Mouse (Mus musculus): ENCODE results near the gene Gdf9. TPM values are rescaled to one million over a fixed set of nuclear protein-coding genes. Genes with fewer than 3 reads are reported as not detected.
"Not testable (repeated sequence)": the region's sequence is repeated elsewhere in the genome, so short reads cannot be mapped to it uniquely, and the experiment has no call there.

The Gdf9 gene
- polyA plus RNA-seq (2016; fragmentation: Nextera tagmentation; extraction: Ambion mirVana) = 1.1 and 2.0 TPM in 2 replicates

DNA sequence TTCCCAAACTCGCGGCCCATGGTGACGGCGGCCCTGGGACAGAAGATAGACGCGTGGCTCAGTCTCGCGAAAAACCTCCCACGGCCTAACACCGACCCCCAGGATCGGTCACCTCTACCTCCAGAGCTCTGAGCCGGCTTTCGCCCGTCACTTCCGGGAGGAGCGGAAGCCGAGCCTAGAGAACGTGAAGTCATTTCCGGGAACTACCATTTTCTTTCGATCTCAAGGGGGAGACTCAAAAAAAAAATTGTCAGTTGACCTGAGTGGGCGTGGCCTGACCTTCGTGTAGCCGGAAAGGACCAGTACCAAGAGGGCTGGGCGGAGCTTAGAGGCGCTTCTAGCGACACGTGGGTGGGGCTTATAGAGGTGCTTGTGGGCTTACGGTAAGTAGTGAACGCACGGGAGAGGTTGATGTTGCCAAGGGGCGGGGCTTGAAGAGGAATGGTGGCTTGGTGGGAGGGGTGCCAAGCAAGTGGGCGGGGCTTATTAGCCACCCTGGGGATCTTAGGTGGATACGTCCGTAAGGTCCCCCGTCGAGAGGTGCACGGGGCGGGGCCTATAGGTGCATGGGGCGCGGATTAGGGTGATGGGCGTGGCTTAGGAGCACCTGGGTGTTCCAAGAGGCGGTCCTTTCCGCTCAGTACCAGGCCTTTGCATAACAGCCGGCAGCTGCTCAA, at the start of gene Gdf9, which contains the start of gene Uqcrq:
Gene Gdf9, plus strand, starts transcription at position 354 of the 677 bp plus-strand sequence.
Gene Uqcrq, minus strand, starts transcription at position 162 of the 677 bp plus-strand sequence.
- Histone ChIP-seq H3K27ac (peak within 1 kb of the TSS; percentile 89), H3K4me1 (peaks cover 20% of the 10 kb centered on the region), H3K36me3 (replicated peaks) (peaks cover 26% of the 10 kb centered on the region), H3K9me3 (no peaks in the 10 kb centered on the region), H3K27me3 (ENCODE audit: poor library complexity, severe bottlenecking) (no peaks in the 10 kb centered on the region), H3K4me3 (peak within 1 kb of the TSS; percentile 96)
- peak; percentile 97 for DNase-seq (ENCODE audit: extremely low spot score, low spot score)
- under 1% methylated on average over 44 of the region's 44 CpGs for WGBS

DNA sequence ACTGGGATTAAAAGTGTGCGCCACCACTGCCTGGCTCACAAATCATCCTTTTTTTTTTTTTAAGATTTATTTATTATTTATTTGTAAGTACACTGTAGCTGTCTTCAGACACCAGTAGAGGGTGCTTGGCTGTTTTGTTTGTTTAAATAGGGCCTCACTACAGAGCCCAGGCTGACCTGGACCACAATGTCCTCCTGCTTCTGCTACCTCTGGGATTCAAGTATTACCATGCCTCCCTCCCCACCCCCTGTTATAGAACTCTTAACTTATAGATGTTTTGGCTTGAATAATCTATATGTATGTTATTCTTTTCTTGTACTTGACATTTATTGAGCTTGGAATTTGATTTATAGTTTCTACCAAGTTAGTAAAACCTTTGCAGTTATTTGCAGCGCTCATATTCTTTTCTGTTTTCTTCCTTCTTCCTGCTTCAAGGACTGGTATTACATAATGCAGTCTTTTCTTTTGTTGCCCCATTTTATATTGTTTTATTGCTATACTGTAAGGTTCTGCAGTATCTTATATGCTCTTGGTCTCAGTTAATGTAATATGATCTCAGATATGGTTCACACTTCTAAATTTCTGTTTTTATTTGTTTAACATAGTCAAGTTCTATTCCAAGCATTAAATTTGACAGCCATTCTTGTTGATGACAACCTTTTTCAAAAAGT, 46.9 kb upstream of the Gdf9 start:
- Histone ChIP-seq H3K4me3 (no peak overlapping the region), H3K27ac (no peak overlapping the region), H3K27me3 (ENCODE audit: poor library complexity, severe bottlenecking) (no peaks in the 10 kb centered on the region), H3K36me3 (replicated peaks) (peaks cover 83% of the 10 kb centered on the region), H3K9me3 (no peaks in the 10 kb centered on the region), H3K4me1 (no peaks in the 10 kb centered on the region)
- WGBS = 93% methylated on average over 2 of the region's 2 CpGs
- DNase-seq (ENCODE audit: extremely low spot score, low spot score) = no peak

DNA sequence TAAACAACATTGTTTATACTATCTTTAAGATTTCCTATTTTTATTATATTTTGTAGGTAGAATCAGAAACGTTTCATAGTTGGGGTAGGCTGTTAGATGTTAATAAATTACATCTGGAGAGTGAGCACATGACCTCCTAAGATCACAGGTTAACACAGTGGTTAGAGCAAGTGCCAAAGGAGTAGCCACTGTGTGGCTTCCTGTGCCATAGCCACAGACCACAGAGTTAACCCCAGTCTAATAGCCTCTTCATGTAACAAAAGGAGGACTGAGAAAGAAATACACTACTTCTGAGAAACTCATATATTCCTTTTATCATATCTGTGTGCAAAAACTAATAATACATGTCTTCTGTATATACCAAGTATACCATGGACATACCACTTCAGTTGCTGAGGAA, 37.0 kb upstream of the Gdf9 start:
- no peak for DNase-seq (ENCODE audit: extremely low spot score, low spot score)
- peaks cover 88% of the 10 kb centered on the region for H3K36me3 ChIP-seq (replicated peaks)
- no peak overlapping the region for H3K4me3 ChIP-seq
- H3K27ac ChIP-seq = no peak overlapping the region
- 92% methylated on average over 1 of the region's 1 CpGs for WGBS
- no peaks in the 10 kb centered on the region for H3K27me3 ChIP-seq (ENCODE audit: poor library complexity, severe bottlenecking)
- no peaks in the 10 kb centered on the region; the same call in 1 of the 2 replicates for H3K9me3 ChIP-seq
- H3K4me1 ChIP-seq = no peaks in the 10 kb centered on the region

DNA sequence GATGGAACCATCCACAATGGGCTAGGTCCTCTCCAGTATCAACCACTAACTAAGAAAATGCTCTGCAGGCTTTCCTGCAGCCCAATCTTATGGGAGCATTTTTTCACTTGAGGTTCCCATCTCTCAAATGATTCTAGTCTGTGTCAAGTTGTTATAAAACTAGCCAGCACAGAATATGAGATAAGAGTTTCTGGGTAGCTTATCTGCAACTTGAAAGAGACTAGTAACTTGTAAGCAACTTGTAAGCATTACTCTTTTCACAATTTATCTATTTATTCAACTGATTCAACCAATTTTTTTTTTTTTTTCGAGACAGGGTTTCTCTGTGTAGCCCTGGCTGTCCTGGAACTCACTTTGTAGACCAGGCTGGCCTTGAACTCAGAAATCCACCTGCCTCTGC, 27.2 kb upstream of the Gdf9 start:
- Histone ChIP-seq H3K4me1 (no peaks in the 10 kb centered on the region), H3K27ac (no peak overlapping the region), H3K27me3 (ENCODE audit: poor library complexity, severe bottlenecking) (no peaks in the 10 kb centered on the region), H3K4me3 (no peak overlapping the region), H3K36me3 (replicated peaks) (peaks cover 97% of the 10 kb centered on the region), H3K9me3 (no peaks in the 10 kb centered on the region)
- 90% methylated on average over 1 of the region's 1 CpGs for WGBS
- no peak for DNase-seq (ENCODE audit: extremely low spot score, low spot score)

DNA sequence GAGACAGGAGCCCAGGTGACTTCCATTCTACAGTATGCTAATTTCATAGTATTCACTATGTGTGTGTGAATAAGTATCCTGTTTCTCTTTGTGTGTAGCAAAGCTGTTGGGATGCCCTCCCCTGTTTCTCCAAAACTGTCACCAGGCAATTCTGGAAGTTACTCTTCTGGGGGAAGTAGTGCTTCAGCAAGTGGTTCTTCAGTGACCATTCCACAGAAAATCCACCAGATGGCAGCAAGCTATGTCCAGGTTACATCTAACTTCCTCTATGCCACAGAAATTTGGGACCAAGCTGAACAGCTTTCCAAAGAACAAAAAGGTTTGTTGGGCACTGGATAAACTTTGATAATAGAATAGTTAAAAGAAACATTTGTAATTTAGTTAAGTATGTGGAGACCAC, 19.1 kb upstream of the Gdf9 start:
- no peak for DNase-seq (ENCODE audit: extremely low spot score, low spot score)
- Histone ChIP-seq H3K4me3 (no peak overlapping the region), H3K27me3 (ENCODE audit: poor library complexity, severe bottlenecking) (no peaks in the 10 kb centered on the region), H3K27ac (no peak overlapping the region), H3K36me3 (replicated peaks) (peaks cover 97% of the 10 kb centered on the region), H3K4me1 (no peaks in the 10 kb centered on the region), H3K9me3 (no peaks in the 10 kb centered on the region)

DNA sequence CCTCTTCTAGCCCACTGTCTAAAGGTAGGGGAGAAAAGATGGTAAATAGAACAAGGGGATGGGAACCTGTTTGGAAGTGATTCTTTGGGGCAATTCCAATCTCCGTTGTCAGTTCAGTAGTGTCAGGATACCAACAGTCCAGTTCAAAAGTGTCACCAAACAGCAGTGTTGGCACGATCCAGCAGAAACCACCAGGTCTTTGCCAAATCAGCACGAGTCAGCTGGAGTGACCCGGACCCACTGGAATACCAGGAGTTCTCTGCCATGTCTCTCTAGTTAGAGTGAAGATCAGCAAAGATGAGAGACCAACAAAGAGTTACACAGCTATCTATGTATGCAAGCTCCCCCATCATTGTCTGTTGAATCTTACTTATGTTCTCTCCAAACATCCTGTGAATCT, 17.0 kb upstream of the Gdf9 start:
- H3K27ac ChIP-seq = no peak overlapping the region
- no peak overlapping the region for H3K4me3 ChIP-seq
- WGBS = 98% methylated on average over 4 of the region's 4 CpGs
- H3K4me1 ChIP-seq = no peaks in the 10 kb centered on the region
- H3K9me3 ChIP-seq = no peaks in the 10 kb centered on the region
- DNase-seq (ENCODE audit: extremely low spot score, low spot score) = no peak
- H3K36me3 ChIP-seq (replicated peaks) = peaks cover 98% of the 10 kb centered on the region
- no peaks in the 10 kb centered on the region for H3K27me3 ChIP-seq (ENCODE audit: poor library complexity, severe bottlenecking)

DNA sequence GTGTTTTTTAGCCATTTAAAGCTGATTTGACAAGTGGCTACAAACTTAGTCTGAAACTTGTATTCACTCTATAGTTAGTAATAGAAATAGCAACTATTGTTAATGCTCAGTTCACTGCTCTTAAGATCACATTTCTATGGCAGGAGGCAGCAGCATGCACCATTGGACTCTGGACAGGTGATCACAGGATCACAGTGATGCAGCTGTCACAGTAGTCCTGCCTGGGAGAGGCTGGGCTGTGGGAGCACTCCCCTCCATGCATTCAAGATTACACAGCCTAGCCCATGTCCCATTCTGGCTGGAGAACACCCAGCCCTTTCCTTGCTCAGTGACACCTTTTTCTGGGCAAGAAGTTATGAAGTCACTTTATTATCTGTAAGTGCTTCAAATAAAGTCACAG, 12.8 kb upstream of the Gdf9 start:
- no peak for DNase-seq (ENCODE audit: extremely low spot score, low spot score)

DNA sequence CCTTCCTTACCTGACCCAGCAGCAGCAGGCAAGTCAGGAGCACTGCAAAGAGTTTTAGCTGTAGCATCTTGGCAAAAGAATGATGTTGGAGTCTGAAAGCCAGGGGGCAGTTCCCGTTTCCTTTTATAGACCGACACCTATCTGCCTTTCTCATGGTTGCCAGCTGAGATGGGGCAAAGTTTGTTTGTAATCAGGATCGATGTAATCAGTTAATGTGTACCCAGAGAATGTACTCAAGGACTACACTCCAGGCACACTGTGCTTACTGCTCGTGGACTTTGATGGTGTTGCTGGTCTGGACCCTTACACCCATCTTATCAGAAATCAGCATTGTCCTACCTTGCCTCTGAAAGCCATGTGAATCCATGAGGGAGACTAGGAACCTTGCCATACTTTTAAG, 7.8 kb upstream of the Gdf9 start, which contains the start of gene Leap2:
Gene Leap2, minus strand, starts transcription at position 135 of the 400 bp plus-strand sequence.
- 91% methylated on average over 4 of the region's 4 CpGs for WGBS
- DNase-seq (ENCODE audit: extremely low spot score, low spot score) = no peak
- H3K36me3 ChIP-seq (replicated peaks) = peaks cover 49% of the 10 kb centered on the region

More for the DNA sequence above, 12.8 kb upstream of the Gdf9 start:
- Histone ChIP-seq H3K27me3 (ENCODE audit: poor library complexity, severe bottlenecking) (no peaks in the 10 kb centered on the region), H3K27ac (no peak overlapping the region), H3K4me3 (no peak overlapping the region), H3K36me3 (replicated peaks) (peaks cover 86% of the 10 kb centered on the region), H3K9me3 (no peaks in the 10 kb centered on the region), H3K4me1 (no peaks in the 10 kb centered on the region)

DNA sequence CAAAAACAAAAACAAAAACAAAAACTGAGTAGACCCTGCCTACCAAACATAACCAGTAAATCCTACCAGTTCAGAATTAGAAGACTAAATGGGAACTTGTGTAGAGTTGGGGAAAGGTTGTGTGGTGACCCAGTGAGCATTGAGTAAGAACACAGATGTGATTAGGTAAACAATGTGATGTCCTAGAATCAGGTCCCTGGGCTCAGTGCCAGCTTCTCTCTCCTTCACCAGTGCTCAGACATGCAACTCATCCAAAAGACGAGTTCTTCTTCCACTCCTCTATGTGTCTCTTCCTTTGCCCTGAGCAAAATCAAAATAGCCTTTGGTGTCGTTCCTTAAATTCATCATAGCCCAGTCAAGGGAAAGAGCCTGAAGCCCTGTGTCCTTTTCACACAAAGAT, 6.0 kb upstream of the Gdf9 start:
- Histone ChIP-seq H3K4me3 (no peak overlapping the region), H3K36me3 (replicated peaks) (peaks cover 46% of the 10 kb centered on the region), H3K27me3 (ENCODE audit: poor library complexity, severe bottlenecking) (no peaks in the 10 kb centered on the region), H3K4me1 (peaks cover 8% of the 10 kb centered on the region), H3K9me3 (no peaks in the 10 kb centered on the region), H3K27ac (no peak overlapping the region)
- WGBS = 78% methylated on average over 2 of the region's 2 CpGs
- no peak for DNase-seq (ENCODE audit: extremely low spot score, low spot score)

More for the DNA sequence above, 7.8 kb upstream of the Gdf9 start, which contains the start of gene Leap2:
- Histone ChIP-seq H3K27ac (no peak within 1 kb of the TSS), H3K27me3 (ENCODE audit: poor library complexity, severe bottlenecking) (no peaks in the 10 kb centered on the region), H3K9me3 (no peaks in the 10 kb centered on the region), H3K4me3 (no peak within 1 kb of the TSS), H3K4me1 (no peaks in the 10 kb centered on the region)

DNA sequence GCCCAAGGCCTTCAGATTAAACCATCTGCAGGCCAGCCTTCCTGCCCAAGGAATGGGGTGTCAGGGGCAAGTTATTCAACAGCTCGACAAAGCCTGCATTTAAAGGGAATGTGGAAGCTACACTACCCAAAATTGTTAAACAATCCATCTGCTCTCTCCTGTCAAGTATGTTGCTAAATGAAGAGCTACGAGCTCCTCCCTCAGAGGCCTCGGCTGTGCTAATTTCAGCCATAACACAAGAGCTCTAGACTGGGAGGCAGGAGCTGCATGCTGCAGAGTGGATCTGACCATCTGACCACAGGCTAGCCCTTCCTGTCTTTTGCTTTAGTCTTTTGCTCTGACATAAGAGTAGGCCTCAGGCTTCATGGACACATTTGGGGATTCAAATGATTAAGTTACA, 5.6 kb upstream of the Gdf9 start:
- Histone ChIP-seq H3K36me3 (replicated peaks) (peaks cover 42% of the 10 kb centered on the region), H3K4me3 (no peak overlapping the region), H3K27ac (no peak overlapping the region), H3K9me3 (no peaks in the 10 kb centered on the region), H3K4me1 (peaks cover 12% of the 10 kb centered on the region), H3K27me3 (ENCODE audit: poor library complexity, severe bottlenecking) (no peaks in the 10 kb centered on the region)
- no peak for DNase-seq (ENCODE audit: extremely low spot score, low spot score)
- WGBS = 86% methylated on average over 3 of the region's 3 CpGs

DNA sequence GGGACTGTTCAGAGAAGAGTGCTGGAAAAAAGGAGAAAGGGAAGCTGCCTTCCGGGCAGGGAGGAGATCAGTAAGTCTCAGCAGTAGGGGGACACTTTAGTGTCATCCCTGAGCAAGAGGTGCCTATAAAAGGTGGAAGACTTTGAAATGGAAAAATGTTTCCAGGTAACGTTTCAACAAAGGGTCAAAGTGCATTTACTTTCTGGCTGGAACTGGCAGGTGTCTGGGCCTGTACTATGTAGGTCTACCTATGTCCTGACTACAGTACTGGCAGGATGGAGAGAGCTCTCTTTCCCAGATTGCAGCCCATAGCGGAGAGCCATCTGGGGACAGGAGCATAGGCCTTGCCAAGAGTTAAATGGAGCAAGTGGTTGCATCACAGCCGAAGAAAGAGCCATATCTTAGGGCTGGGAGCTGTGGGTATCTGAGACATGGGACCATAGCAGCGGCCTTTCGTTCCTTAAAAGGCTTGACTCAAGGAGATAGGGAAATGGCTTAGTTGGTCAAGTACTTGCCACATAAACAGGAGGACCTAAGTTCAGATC, 5.0 kb upstream of the Gdf9 start:
- H3K27me3 ChIP-seq (ENCODE audit: poor library complexity, severe bottlenecking) = no peaks in the 10 kb centered on the region
- no peak overlapping the region for H3K4me3 ChIP-seq
- no peak overlapping the region for H3K27ac ChIP-seq
- WGBS = 87% methylated on average over 6 of the region's 6 CpGs
- no peaks in the 10 kb centered on the region for H3K9me3 ChIP-seq
- peaks cover 38% of the 10 kb centered on the region for H3K36me3 ChIP-seq (replicated peaks)
- peaks cover 12% of the 10 kb centered on the region for H3K4me1 ChIP-seq
- DNase-seq (ENCODE audit: extremely low spot score, low spot score) = no peak

DNA sequence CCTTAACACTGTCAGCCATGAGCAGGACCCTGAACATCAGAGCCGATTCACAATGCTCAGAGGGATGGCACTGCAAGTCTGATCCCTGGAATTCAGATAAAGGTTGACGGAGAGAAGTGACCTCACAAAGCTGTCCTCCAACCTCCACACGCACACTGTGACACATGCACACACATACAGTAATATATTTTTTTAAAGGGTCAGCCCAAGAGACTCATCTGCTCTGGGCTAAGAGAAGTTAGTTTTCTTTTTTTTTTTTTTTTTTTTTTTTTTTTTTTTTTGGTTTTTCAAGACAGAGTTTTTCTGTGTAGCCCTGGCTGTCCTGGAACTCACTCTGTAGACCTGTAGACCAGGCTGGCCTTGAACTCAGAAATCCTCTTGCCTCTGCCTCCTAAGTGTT, 3.9 kb upstream of the Gdf9 start:
- not testable (repeated sequence) for H3K27me3 ChIP-seq (ENCODE audit: poor library complexity, severe bottlenecking); H3K9me3 ChIP-seq; H3K4me3 ChIP-seq; DNase-seq (ENCODE audit: extremely low spot score, low spot score); H3K27ac ChIP-seq
- 90% methylated on average over 3 of the region's 3 CpGs for WGBS
- Histone ChIP-seq H3K4me1 (peaks cover 20% of the 10 kb centered on the region), H3K36me3 (replicated peaks) (peaks cover 30% of the 10 kb centered on the region)
